Mouse (Mus musculus) heart, embryonic 15.5 days (tissue): Measurements from ENCODE around the gene 4930469K13Rik. TPM values are rescaled to one million over a fixed set of nuclear protein-coding genes. Genes with fewer than 3 reads are reported as not detected.
"Not testable (repeated sequence)": the region's sequence is repeated elsewhere in the genome, so short reads cannot be mapped to it uniquely, and the experiment has no call there.

ENCODE experiments used
- ATAC-seq: fragments of 200-750 bp; cut with Nextera tagmentation; replicated peaks from 2 replicates; pipeline ENCODE4 v1.8.0; 2017; ENCODE audit warnings: low read depth, moderate TSS enrichment; ENCODE audit not compliant: insufficient number of reproducible peaks, insufficient read depth, low FRiP score
- H3K27ac ChIP-seq: fragments of 300-500 bp; sonication (generic); 2 replicates; pipeline ENCODE4 v1.5.1; 2015; ENCODE audit warnings: mild to moderate bottlenecking, inconsistent platforms
- H3K27me3 ChIP-seq: fragments of 300-500 bp; sonication (generic); 2 replicates; pipeline ENCODE4 v1.6.1; 2015; ENCODE audit warnings: inconsistent platforms
- H3K36me3 ChIP-seq: fragments of 300-500 bp; sonication (generic); 2 replicates; pipeline ENCODE4 v1.6.1; 2015; ENCODE audit warnings: mild to moderate bottlenecking, inconsistent platforms
- H3K4me1 ChIP-seq: fragments of 300-500 bp; sonication (generic); replicated peaks from 2 replicates; pipeline ENCODE4 v1.6.1; 2015; ENCODE audit warnings: inconsistent platforms
- H3K4me2 ChIP-seq: fragments of 300-500 bp; sonication (generic); 2 replicates; pipeline ENCODE4 v1.6.1; 2015; ENCODE audit warnings: inconsistent platforms, mild to moderate bottlenecking, moderate library complexity
- H3K4me3 ChIP-seq: fragments of 300-500 bp; sonication (generic); 2 replicates; pipeline ENCODE4 v1.5.1; 2015; ENCODE audit warnings: mild to moderate bottlenecking, inconsistent platforms
- H3K9ac ChIP-seq: fragments of 300-500 bp; sonication (generic); 2 replicates; pipeline ENCODE4 v1.6.1; 2015; ENCODE audit warnings: mild to moderate bottlenecking, inconsistent platforms
- H3K9me3 ChIP-seq: fragments of 300-500 bp; sonication (generic); replicated peaks from 2 replicates; pipeline ENCODE4 v1.6.1; 2016; ENCODE audit warnings: inconsistent platforms
- WGBS: fragments of 180-500 bp; shearing (Covaris S2); methylation state at CpG from one replicate; pipeline ENCODE4 v1.1.7; 2015; ENCODE audit warnings: mixed read lengths; 5-methylcytosine and 5-hydroxymethylcytosine counted together
- polyA plus RNA-seq: library from polyadenylated mRNA; unstranded; fragments of >200 nt; fragmentation: Nextera tagmentation; extraction: Ambion mirVana; gene quantifications from 2 replicates; pipeline ENCODE4 v1.2.1, GENCODE M21; 2015

The 4930469K13Rik gene
- not detected in 2 replicates for polyA plus RNA-seq

DNA sequence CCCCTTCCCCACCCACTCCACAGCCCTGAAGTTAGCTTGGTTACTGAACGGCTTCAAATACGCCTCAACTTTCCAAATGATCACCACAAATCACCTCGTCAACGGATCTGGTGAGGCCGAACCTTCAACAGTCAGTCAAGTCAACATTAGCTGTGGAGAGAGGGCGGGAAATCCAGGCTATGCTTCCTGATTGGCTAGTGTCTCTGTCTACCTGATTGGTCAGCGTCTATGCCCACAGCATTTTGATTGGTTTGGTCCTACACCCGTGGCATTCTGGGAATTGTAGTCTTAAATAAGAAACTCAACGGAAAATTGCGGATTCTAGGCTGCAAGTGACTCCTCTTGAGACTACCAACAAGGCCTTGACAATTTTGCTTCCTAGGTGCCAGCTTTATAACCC, at the start of gene 4930469K13Rik:
Gene 4930469K13Rik, minus strand, starts transcription at position 133 of the 400 bp plus-strand sequence.
- 82% methylated on average over 10 of the region's 10 CpGs for WGBS
- no peaks in the 10 kb centered on the region for H3K36me3 ChIP-seq
- no peak within 1 kb of the TSS for H3K4me2 ChIP-seq
- H3K4me1 ChIP-seq, result no peaks in the 10 kb centered on the region
- no peaks in the 10 kb centered on the region for H3K27me3 ChIP-seq
- no peak within 1 kb of the TSS for H3K4me3 ChIP-seq
- H3K9me3 ChIP-seq, result no peaks in the 10 kb centered on the region
- ATAC-seq, result no peak
- no peak within 1 kb of the TSS for H3K27ac ChIP-seq
- H3K9ac ChIP-seq, result no peak within 1 kb of the TSS

DNA sequence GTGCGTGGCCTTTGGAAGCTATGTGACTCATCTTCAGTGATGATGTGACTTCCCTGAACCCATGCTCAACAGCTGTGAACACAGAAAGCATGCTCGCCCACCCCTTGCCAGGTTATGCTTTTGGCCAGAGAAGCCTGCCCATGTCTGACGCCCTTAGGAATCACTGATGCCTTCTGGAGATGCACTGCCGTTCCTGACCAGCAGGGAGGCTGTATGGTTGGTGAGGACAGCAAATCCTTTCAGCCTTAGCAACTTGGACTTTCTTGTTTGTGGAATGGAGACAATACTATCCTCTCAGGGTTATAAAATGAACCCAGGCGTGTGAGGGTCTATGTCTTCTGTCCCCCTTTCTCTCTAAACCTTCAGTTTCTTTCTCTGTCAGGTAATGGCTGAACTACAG, 48.6 kb upstream of the 4930469K13Rik start:
- no peak overlapping the region for H3K4me2 ChIP-seq
- WGBS, result 57% methylated on average over 5 of the region's 5 CpGs
- H3K9ac ChIP-seq, result no peak overlapping the region
- no peaks in the 10 kb centered on the region for H3K36me3 ChIP-seq
- no peaks in the 10 kb centered on the region for H3K4me1 ChIP-seq
- no peak overlapping the region for H3K4me3 ChIP-seq
- H3K9me3 ChIP-seq, result no peaks in the 10 kb centered on the region
- no peaks in the 10 kb centered on the region; the same call in 1 of the 2 replicates for H3K27me3 ChIP-seq
- H3K27ac ChIP-seq, result no peak overlapping the region
- ATAC-seq, result no peak

GRCm38 (mm10) chr11:34144421-34144820, 46.1 kb upstream of the 4930469K13Rik start:
- Histone ChIP-seq H3K36me3 (no peaks in the 10 kb centered on the region), H3K4me2 (no peak overlapping the region), H3K27me3 (no peaks in the 10 kb centered on the region), H3K9me3 (no peaks in the 10 kb centered on the region), H3K4me1 (no peaks in the 10 kb centered on the region), H3K27ac (no peak overlapping the region), H3K4me3 (no peak overlapping the region), H3K9ac (no peak overlapping the region)
- 70% methylated on average over 4 of the region's 4 CpGs for WGBS
- no peak for ATAC-seq

GRCm38 (mm10) chr11:34143984-34144383, 45.6 kb upstream of the 4930469K13Rik start:
- no peak for ATAC-seq
- 73% methylated on average over 5 of the region's 5 CpGs for WGBS

GRCm38 (mm10) chr11:34139296-34139695, 40.9 kb upstream of the 4930469K13Rik start:
- Histone ChIP-seq H3K36me3 (no peaks in the 10 kb centered on the region), H3K4me3 (no peak overlapping the region), H3K4me2 (no peak overlapping the region), H3K4me1 (no peaks in the 10 kb centered on the region), H3K27me3 (no peaks in the 10 kb centered on the region), H3K9ac (no peak overlapping the region), H3K9me3 (no peaks in the 10 kb centered on the region), H3K27ac (no peak overlapping the region)
- no peak for ATAC-seq
- WGBS, result 89% methylated on average over 8 of the region's 8 CpGs

More at GRCm38 (mm10) chr11:34143984-34144383, 45.6 kb upstream of the 4930469K13Rik start:
- H3K4me1 ChIP-seq, result no peaks in the 10 kb centered on the region
- H3K4me2 ChIP-seq, result no peak overlapping the region
- no peak overlapping the region for H3K4me3 ChIP-seq
- no peak overlapping the region for H3K9ac ChIP-seq
- H3K27me3 ChIP-seq, result no peaks in the 10 kb centered on the region
- H3K36me3 ChIP-seq, result no peaks in the 10 kb centered on the region
- H3K27ac ChIP-seq, result no peak overlapping the region
- H3K9me3 ChIP-seq, result no peaks in the 10 kb centered on the region

DNA sequence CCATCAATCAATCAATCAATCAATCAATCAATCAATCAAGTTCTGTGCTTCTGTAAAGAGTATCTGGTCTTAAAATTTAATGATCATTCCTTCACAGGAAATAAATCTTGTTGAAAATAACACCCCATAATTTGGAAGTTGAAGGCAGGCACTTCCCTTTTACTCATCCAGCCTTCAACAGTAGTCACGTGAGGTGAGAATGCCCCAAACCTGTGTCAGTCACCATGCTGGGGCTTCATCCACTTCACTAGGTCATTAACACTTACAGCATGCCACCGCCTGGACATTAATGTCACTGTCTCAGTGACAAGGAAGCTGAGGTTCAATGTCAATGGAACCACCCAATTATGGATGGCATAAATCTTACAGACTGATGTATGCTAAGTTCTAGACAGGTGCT, 30.1 kb upstream of the 4930469K13Rik start:
- Histone ChIP-seq H3K27ac (no peak overlapping the region), H3K9me3 (no peaks in the 10 kb centered on the region), H3K4me3 (no peak overlapping the region), H3K27me3 (peaks cover 4% of the 10 kb centered on the region), H3K4me2 (no peak overlapping the region), H3K36me3 (no peaks in the 10 kb centered on the region), H3K9ac (no peak overlapping the region), H3K4me1 (no peaks in the 10 kb centered on the region)
- ATAC-seq, result no peak
- 64% methylated on average over 2 of the region's 2 CpGs for WGBS

DNA sequence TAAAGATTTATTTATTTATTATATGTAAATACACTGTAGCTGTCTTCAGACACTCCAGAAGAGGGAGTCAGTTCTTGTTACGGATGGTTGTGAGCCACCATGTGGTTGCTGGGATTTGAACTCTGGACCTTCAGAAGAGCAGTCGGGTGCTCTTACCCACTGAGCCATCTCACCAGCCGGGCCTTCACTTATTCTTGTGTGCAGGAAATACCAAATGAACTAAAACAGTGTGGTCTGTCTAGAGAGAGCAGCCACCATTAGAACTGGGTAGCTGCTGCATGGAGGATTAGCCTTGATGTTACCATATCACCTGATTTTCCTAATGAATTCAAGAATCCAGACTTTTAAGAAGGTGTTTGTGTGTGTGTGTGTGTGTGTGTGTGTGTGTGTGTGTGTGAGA, 27.4 kb upstream of the 4930469K13Rik start:
- not testable (repeated sequence) for H3K9me3 ChIP-seq, H3K4me1 ChIP-seq, ATAC-seq, H3K27me3 ChIP-seq, H3K4me3 ChIP-seq, H3K4me2 ChIP-seq, H3K9ac ChIP-seq, H3K36me3 ChIP-seq, H3K27ac ChIP-seq
- 74% methylated on average over 3 of the region's 3 CpGs for WGBS

DNA sequence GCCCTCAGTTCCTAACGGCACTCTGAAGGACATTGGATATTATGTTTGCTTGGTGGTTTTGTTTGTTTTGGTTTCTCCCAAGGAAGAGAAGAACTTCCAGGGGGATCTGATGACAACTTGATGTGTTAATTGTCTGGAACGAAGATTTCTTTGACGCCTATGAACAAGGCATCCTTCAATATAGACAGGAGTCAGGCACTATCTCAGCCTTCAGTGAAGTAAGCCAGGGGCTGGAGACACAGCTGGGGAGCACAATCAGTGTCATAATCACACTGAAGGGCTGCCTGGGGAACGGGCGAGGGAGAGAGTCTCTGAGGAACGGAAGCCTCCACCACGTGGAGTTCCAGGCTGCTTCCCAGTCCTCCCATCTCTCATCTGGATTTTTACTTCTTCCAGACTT, 26.5 kb upstream of the 4930469K13Rik start:
- no peak for ATAC-seq
- H3K9ac ChIP-seq, result no peak overlapping the region
- H3K4me2 ChIP-seq, result no peak overlapping the region
- H3K27me3 ChIP-seq, result peaks cover 4% of the 10 kb centered on the region
- no peaks in the 10 kb centered on the region for H3K4me1 ChIP-seq
- no peaks in the 10 kb centered on the region for H3K9me3 ChIP-seq
- H3K27ac ChIP-seq, result no peak overlapping the region
- H3K4me3 ChIP-seq, result no peak overlapping the region
- WGBS, result 18% methylated on average over 7 of the region's 7 CpGs
- no peaks in the 10 kb centered on the region for H3K36me3 ChIP-seq

DNA sequence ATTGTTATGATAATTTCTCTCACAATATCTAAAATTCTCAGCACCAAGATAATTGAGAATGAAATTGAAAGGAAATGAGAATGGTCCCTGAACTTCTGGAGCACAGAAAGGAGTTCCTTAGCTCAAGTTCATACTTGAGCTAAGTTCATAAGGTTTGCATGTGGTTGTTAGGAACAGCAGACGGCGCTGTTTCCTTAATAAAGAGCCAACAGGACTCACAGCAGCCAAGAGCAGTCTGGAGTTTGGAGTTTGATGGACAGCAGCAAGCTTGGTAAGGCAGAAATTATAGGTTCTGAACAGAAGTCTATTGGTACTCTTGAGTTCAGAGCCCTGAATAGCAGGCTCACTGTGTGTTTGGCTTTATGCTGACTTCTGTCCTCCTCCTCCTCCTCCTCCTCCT, 24.8 kb upstream of the 4930469K13Rik start:
- ATAC-seq, result no peak
- Histone ChIP-seq H3K27me3 (peaks cover 4% of the 10 kb centered on the region; the same call in 1 of the 2 replicates), H3K36me3 (no peaks in the 10 kb centered on the region), H3K9me3 (no peaks in the 10 kb centered on the region), H3K4me2 (no peak overlapping the region), H3K4me1 (no peaks in the 10 kb centered on the region), H3K27ac (no peak overlapping the region), H3K9ac (no peak overlapping the region), H3K4me3 (no peak overlapping the region)
- WGBS, result 13% methylated on average over 2 of the region's 2 CpGs

DNA sequence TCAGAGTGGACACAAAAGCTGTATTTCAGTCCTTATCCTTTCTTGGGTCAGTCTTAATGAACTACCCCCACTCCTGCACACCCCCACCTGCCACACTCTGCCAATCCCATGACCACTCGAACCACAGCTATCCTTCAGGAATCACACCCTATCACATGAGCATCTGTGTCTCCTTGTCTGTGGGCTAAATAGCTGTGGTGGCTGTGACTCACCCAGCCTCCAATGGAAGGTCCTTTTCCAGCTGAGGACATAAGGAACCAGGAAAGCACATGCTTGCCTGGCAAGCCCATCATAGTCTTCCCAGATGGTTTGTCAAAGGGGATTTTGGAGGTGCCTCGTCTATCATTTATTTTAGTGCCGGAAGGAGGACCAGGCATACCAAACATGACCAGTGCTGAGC, 20.0 kb upstream of the 4930469K13Rik start:
- H3K4me1 ChIP-seq, result no peaks in the 10 kb centered on the region
- H3K4me3 ChIP-seq, result no peak overlapping the region
- no peak overlapping the region for H3K27ac ChIP-seq
- no peaks in the 10 kb centered on the region for H3K27me3 ChIP-seq
- no peak overlapping the region for H3K4me2 ChIP-seq
- no peak for ATAC-seq
- 85% methylated on average over 3 of the region's 3 CpGs for WGBS
- no peaks in the 10 kb centered on the region for H3K9me3 ChIP-seq
- H3K36me3 ChIP-seq, result no peaks in the 10 kb centered on the region
- H3K9ac ChIP-seq, result no peak overlapping the region

- no peak for ATAC-seq
- 68% methylated on average over 3 of the region's 3 CpGs for WGBS
- H3K9me3 ChIP-seq, result no peaks in the 10 kb centered on the region
These were observed 19.2 kb upstream of the 4930469K13Rik start for GRCm38 (mm10) chr11:34117581-34117980.

GRCm38 (mm10) chr11:34116572-34117135, 18.3 kb upstream of the 4930469K13Rik start:
- ATAC-seq, result peak; percentile 43; the same call in 1 of the 2 replicates
- no peak overlapping the region for H3K9ac ChIP-seq
- H3K9me3 ChIP-seq, result no peaks in the 10 kb centered on the region
- no peak overlapping the region for H3K4me2 ChIP-seq
- no peaks in the 10 kb centered on the region for H3K27me3 ChIP-seq
- H3K36me3 ChIP-seq, result no peaks in the 10 kb centered on the region
- 20% methylated on average over 2 of the region's 2 CpGs for WGBS
- H3K4me1 ChIP-seq, result no peaks in the 10 kb centered on the region
- H3K4me3 ChIP-seq, result no peak overlapping the region
- H3K27ac ChIP-seq, result no peak overlapping the region

More at GRCm38 (mm10) chr11:34117581-34117980, 19.2 kb upstream of the 4930469K13Rik start:
- Histone ChIP-seq H3K4me1 (no peaks in the 10 kb centered on the region), H3K4me2 (no peak overlapping the region), H3K27ac (no peak overlapping the region), H3K27me3 (no peaks in the 10 kb centered on the region), H3K36me3 (no peaks in the 10 kb centered on the region), H3K4me3 (no peak overlapping the region), H3K9ac (no peak overlapping the region)
